Mouse (Mus musculus) embryonic fibroblast, embryonic 13.5 days (primary cell): ENCODE results near the gene 4933427D14Rik.

Source experiments
- CTCF ChIP-seq: IDR thresholded peaks from 2 replicates; pipeline ENCODE4 v1.5.1; 2011; ENCODE audit warnings: mild to moderate bottlenecking, control low read depth, low read length, moderate library complexity, borderline replicate concordance; ENCODE audit not compliant: insufficient read depth
- POLR2A ChIP-seq: IDR thresholded peaks from 2 replicates; pipeline ENCODE4 v1.6.1; 2011; ENCODE audit warnings: low read depth, mild to moderate bottlenecking, control low read depth, low read length, moderate library complexity

DNA sequence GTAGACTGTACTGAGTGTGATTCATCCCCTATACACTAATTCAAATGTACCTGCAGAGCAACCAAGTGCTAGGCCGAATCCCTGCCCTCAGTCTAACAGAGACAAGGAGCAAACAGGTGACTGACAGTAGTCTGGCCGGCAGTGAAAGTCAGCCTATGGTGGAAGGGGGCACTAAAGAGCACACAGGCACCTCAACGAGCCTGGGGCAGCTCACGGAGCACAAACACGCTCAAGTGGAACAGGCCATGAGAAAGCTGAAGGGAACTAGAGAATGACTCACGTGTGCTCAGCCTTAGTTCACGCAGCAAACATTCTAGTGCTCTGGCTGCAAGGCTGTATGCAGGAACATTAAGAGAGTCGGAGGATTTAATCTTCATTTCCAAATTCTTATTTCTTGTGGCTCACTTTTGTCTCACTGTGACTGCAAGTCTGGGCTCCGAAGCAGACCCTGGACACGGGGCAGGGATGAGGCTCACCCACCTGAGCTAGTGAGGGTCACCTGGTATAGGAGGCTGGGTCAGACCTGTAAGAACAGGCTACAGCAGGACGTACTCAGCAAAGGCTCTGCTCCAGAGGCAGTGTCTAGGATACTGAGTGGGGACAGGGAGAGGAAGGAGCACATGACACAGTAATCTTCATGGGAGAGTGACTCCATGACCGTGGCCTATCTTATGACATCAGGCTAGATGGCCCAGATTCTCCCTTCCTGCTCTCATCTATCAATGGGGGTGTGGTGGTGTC lies 54.0 kb downstream of the 4933427D14Rik start:
- TF ChIP-seq POLR2A (no peak), CTCF (no peak)
